Mouse (Mus musculus) kidney, adult 2 months (tissue): ENCODE measurements around the gene Traf4.
A peak's percentile ranks its signal among the peaks of the same experiment; 100 is the strongest.

Source experiments
- CTCF ChIP-seq: fragments of 200-500 bp; conservative IDR thresholded peaks from 2 replicates; pipeline ENCODE4 v1.5.1; 2011; ENCODE audit warnings: low read depth, mild to moderate bottlenecking, control low read depth, low read length, moderate library complexity, mixed read lengths; ENCODE audit not compliant: insufficient read depth, insufficient read length
- POLR2A ChIP-seq: fragments of 200-500 bp; IDR thresholded peaks from one replicate; pipeline ENCODE4 v1.6.1; 2011; ENCODE audit warnings: low read depth, low read length, control low read depth

GRCm38 (mm10) chr11:78189234-78190040, 24.0 kb upstream of the Traf4 start:
- TF ChIP-seq POLR2A (peak; percentile 8), CTCF (no peak)
